Mouse (Mus musculus): ENCODE measurements at regions not wholly inside any gene's neighbourhood (a gene's known extent, or its start where the extent isn't known, plus 50 kb on each side); places are given as distances from the start of the nearest gene placed in this dataset.
A peak's percentile ranks its signal among the peaks of the same experiment; 100 is the strongest.

DNA sequence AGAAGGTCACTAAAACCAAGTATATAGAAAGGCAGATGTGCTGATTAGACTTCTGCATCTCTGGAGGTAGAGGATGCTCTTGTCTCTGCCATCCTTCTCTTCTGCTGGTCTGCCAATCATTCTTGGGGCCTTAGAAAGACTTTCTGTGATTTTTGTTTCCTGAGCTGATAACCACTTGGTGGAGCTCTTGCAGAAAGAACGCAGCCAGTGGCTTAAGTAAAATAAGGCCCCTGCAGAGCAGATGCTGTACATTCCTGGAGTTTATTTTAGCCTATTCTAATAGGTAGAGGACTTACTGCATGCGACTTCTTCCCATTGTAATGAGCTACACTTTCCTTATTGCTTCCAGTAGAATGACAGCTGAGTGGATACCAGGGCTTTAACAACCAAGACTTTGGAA, 58.8 kb upstream of the Prdm9 start:
- TF ChIP-seq CTCF (IDR thresholded peaks at IDR 0.05; ENCODE audit: low read depth): peak; percentile 45
- no peak for TF ChIP-seq EP300 (IDR thresholded peaks at IDR 0.05; ENCODE audit: low read depth)

All from liver, embryonic 14.5 days (tissue).